Mouse (Mus musculus) testis, adult 2 months (tissue): ENCODE measurements around the gene Rapgef2.

Source experiments
- CTCF ChIP-seq: fragments of 200-500 bp; IDR thresholded peaks from 2 replicates; pipeline ENCODE4 v1.5.1; 2012; ENCODE audit warnings: low read depth, mild to moderate bottlenecking, inconsistent platforms, low read length, moderate library complexity; ENCODE audit not compliant: control insufficient read depth, insufficient read depth, insufficient replicate concordance
- POLR2A ChIP-seq: fragments of 200-500 bp; IDR thresholded peaks from 2 replicates; pipeline ENCODE4 v1.6.1; 2012; ENCODE audit warnings: low read depth, mild to moderate bottlenecking, inconsistent platforms, low read length, moderate library complexity; ENCODE audit not compliant: control insufficient read depth

GRCm38 (mm10) chr3:79071561-79071960, 214.8 kb downstream of the Rapgef2 start:
- TF ChIP-seq CTCF, result no peak
- no peak for TF ChIP-seq POLR2A
